Mouse (Mus musculus): ENCODE measurements around the gene Slc25a30. TPM values are rescaled to one million over a fixed set of nuclear protein-coding genes. Genes with fewer than 3 reads are reported as not detected.

Gene Slc25a30
- polyA plus RNA-seq, 1 experiment from 2014 or later = 8.9 TPM

- H3K27ac ChIP-seq (ENCODE audit: low read length) = no peak overlapping the region
- peak overlapping the region; percentile 58 for H3K4me2 ChIP-seq (ENCODE audit: low read length)
- no peaks in the 10 kb centered on the region for H3K9me3 ChIP-seq (replicated peaks; ENCODE audit: control insufficient read depth, low read length, poor library complexity, severe bottlenecking)
- WGBS = 8% methylated on average over 32 of the region's 32 CpGs
- H3K27me3 ChIP-seq (ENCODE audit: control insufficient read depth, insufficient read depth, low read depth, low read length) = peaks cover 9% of the 10 kb centered on the region
- peak; percentile 52 for ATAC-seq
- H3K36me3 ChIP-seq (ENCODE audit: control insufficient read depth, insufficient read depth, low read length) = no peaks in the 10 kb centered on the region
- H3K4me1 ChIP-seq (ENCODE audit: control insufficient read depth, insufficient read depth, low read length) = peaks cover 15% of the 10 kb centered on the region
- H3K9ac ChIP-seq (ENCODE audit: low read depth, low read length) = peak overlapping the region; percentile 18
- peak overlapping the region; percentile 24 for H3K4me3 ChIP-seq (ENCODE audit: low read depth, low read length)
Measured at GRCm38 (mm10) chr14:75828866-75829806, 42.3 kb upstream of the Slc25a30 start.

- Histone ChIP-seq H3K9ac (ENCODE audit: low read depth, low read length) (no peak overlapping the region), H3K27me3 (ENCODE audit: control insufficient read depth, insufficient read depth, low read depth, low read length) (peaks cover 9% of the 10 kb centered on the region), H3K36me3 (ENCODE audit: control insufficient read depth, insufficient read depth, low read length) (no peaks in the 10 kb centered on the region), H3K4me2 (ENCODE audit: low read length) (peak overlapping the region; percentile 58; the same call in 1 of the 2 replicates), H3K4me1 (ENCODE audit: control insufficient read depth, insufficient read depth, low read length) (peaks cover 6% of the 10 kb centered on the region), H3K27ac (ENCODE audit: low read length) (no peak overlapping the region), H3K4me3 (ENCODE audit: low read depth, low read length) (no peak overlapping the region), H3K9me3 (replicated peaks; ENCODE audit: control insufficient read depth, low read length, poor library complexity, severe bottlenecking) (no peaks in the 10 kb centered on the region)
- 43% methylated on average over 11 of the region's 11 CpGs for WGBS
- ATAC-seq = no peak
Measured at GRCm38 (mm10) chr14:75828221-75828620, 41.4 kb upstream of the Slc25a30 start.

GRCm38 (mm10) chr14:75826851-75827410, 40.1 kb upstream of the Slc25a30 start:
- ATAC-seq = no peak
- peaks cover 4% of the 10 kb centered on the region; the same call in 1 of the 2 replicates for H3K4me1 ChIP-seq (ENCODE audit: control insufficient read depth, insufficient read depth, low read length)
- no peak overlapping the region for H3K9ac ChIP-seq (ENCODE audit: low read depth, low read length)
- no peak overlapping the region for H3K4me3 ChIP-seq (ENCODE audit: low read depth, low read length)
- no peaks in the 10 kb centered on the region for H3K36me3 ChIP-seq (ENCODE audit: control insufficient read depth, insufficient read depth, low read length)
- 77% methylated on average over 3 of the region's 3 CpGs for WGBS
- peaks cover 9% of the 10 kb centered on the region for H3K27me3 ChIP-seq (ENCODE audit: control insufficient read depth, insufficient read depth, low read depth, low read length)
- H3K27ac ChIP-seq (ENCODE audit: low read length) = no peak overlapping the region
- no peak overlapping the region for H3K4me2 ChIP-seq (ENCODE audit: low read length)
- no peaks in the 10 kb centered on the region for H3K9me3 ChIP-seq (replicated peaks; ENCODE audit: control insufficient read depth, low read length, poor library complexity, severe bottlenecking)

GRCm38 (mm10) chr14:75820007-75820406, 33.2 kb upstream of the Slc25a30 start:
- Histone ChIP-seq H3K36me3 (ENCODE audit: control insufficient read depth, insufficient read depth, low read length) (no peaks in the 10 kb centered on the region), H3K4me2 (ENCODE audit: low read length) (no peak overlapping the region), H3K27ac (ENCODE audit: low read length) (no peak overlapping the region), H3K9me3 (replicated peaks; ENCODE audit: control insufficient read depth, low read length, poor library complexity, severe bottlenecking) (no peaks in the 10 kb centered on the region), H3K4me3 (ENCODE audit: low read depth, low read length) (no peak overlapping the region), H3K9ac (ENCODE audit: low read depth, low read length) (no peak overlapping the region), H3K4me1 (ENCODE audit: control insufficient read depth, insufficient read depth, low read length) (no peaks in the 10 kb centered on the region), H3K27me3 (ENCODE audit: control insufficient read depth, insufficient read depth, low read depth, low read length) (no peaks in the 10 kb centered on the region)
- no peak for ATAC-seq
- WGBS = 85% methylated on average over 5 of the region's 5 CpGs

- Histone ChIP-seq H3K9ac (ENCODE audit: low read depth, low read length) (no peak overlapping the region), H3K4me3 (ENCODE audit: low read depth, low read length) (no peak overlapping the region), H3K4me1 (ENCODE audit: control insufficient read depth, insufficient read depth, low read length) (no peaks in the 10 kb centered on the region), H3K4me2 (ENCODE audit: low read length) (no peak overlapping the region), H3K27me3 (ENCODE audit: control insufficient read depth, insufficient read depth, low read depth, low read length) (no peaks in the 10 kb centered on the region), H3K27ac (ENCODE audit: low read length) (no peak overlapping the region), H3K9me3 (replicated peaks; ENCODE audit: control insufficient read depth, low read length, poor library complexity, severe bottlenecking) (no peaks in the 10 kb centered on the region), H3K36me3 (ENCODE audit: control insufficient read depth, insufficient read depth, low read length) (no peaks in the 10 kb centered on the region)
- WGBS = 90% methylated on average over 2 of the region's 2 CpGs
- no peak for ATAC-seq
Measured at GRCm38 (mm10) chr14:75819341-75819740, 32.5 kb upstream of the Slc25a30 start.

- Histone ChIP-seq H3K4me2 (ENCODE audit: low read length) (no peak overlapping the region), H3K36me3 (ENCODE audit: control insufficient read depth, insufficient read depth, low read length) (no peaks in the 10 kb centered on the region), H3K4me1 (ENCODE audit: control insufficient read depth, insufficient read depth, low read length) (no peaks in the 10 kb centered on the region), H3K27ac (ENCODE audit: low read length) (no peak overlapping the region), H3K27me3 (ENCODE audit: control insufficient read depth, insufficient read depth, low read depth, low read length) (no peaks in the 10 kb centered on the region), H3K9me3 (replicated peaks; ENCODE audit: control insufficient read depth, low read length, poor library complexity, severe bottlenecking) (no peaks in the 10 kb centered on the region), H3K9ac (ENCODE audit: low read depth, low read length) (no peak overlapping the region), H3K4me3 (ENCODE audit: low read depth, low read length) (no peak overlapping the region)
- 87% methylated on average over 2 of the region's 2 CpGs for WGBS
- no peak for ATAC-seq
Measured at GRCm38 (mm10) chr14:75818528-75818927, 31.7 kb upstream of the Slc25a30 start.

GRCm38 (mm10) chr14:75809931-75810330, 23.1 kb upstream of the Slc25a30 start:
- ATAC-seq = no peak
- H3K36me3 ChIP-seq (ENCODE audit: control insufficient read depth, insufficient read depth, low read length) = no peaks in the 10 kb centered on the region
- H3K27me3 ChIP-seq (ENCODE audit: control insufficient read depth, insufficient read depth, low read depth, low read length) = no peaks in the 10 kb centered on the region
- H3K9me3 ChIP-seq (replicated peaks; ENCODE audit: control insufficient read depth, low read length, poor library complexity, severe bottlenecking) = no peaks in the 10 kb centered on the region
- no peak overlapping the region for H3K4me3 ChIP-seq (ENCODE audit: low read depth, low read length)
- WGBS = 89% methylated on average over 6 of the region's 6 CpGs
- no peak overlapping the region for H3K27ac ChIP-seq (ENCODE audit: low read length)
- no peaks in the 10 kb centered on the region for H3K4me1 ChIP-seq (ENCODE audit: control insufficient read depth, insufficient read depth, low read length)
- no peak overlapping the region for H3K9ac ChIP-seq (ENCODE audit: low read depth, low read length)
- no peak overlapping the region for H3K4me2 ChIP-seq (ENCODE audit: low read length)

GRCm38 (mm10) chr14:75807800-75808199, 21.0 kb upstream of the Slc25a30 start:
- Histone ChIP-seq H3K9me3 (replicated peaks; ENCODE audit: control insufficient read depth, low read length, poor library complexity, severe bottlenecking) (no peaks in the 10 kb centered on the region), H3K4me3 (ENCODE audit: low read depth, low read length) (no peak overlapping the region), H3K27me3 (ENCODE audit: control insufficient read depth, insufficient read depth, low read depth, low read length) (no peaks in the 10 kb centered on the region), H3K36me3 (ENCODE audit: control insufficient read depth, insufficient read depth, low read length) (no peaks in the 10 kb centered on the region), H3K4me1 (ENCODE audit: control insufficient read depth, insufficient read depth, low read length) (no peaks in the 10 kb centered on the region), H3K27ac (ENCODE audit: low read length) (no peak overlapping the region), H3K4me2 (ENCODE audit: low read length) (no peak overlapping the region), H3K9ac (ENCODE audit: low read depth, low read length) (no peak overlapping the region)
- no peak for ATAC-seq
- 71% methylated on average over 8 of the region's 8 CpGs for WGBS

- 60% methylated on average over 5 of the region's 5 CpGs for WGBS
- ATAC-seq = no peak
- no peaks in the 10 kb centered on the region for H3K36me3 ChIP-seq (ENCODE audit: control insufficient read depth, insufficient read depth, low read length)
- H3K9ac ChIP-seq (ENCODE audit: low read depth, low read length) = no peak overlapping the region
- no peak overlapping the region for H3K27ac ChIP-seq (ENCODE audit: low read length)
- H3K4me3 ChIP-seq (ENCODE audit: low read depth, low read length) = no peak overlapping the region
- no peaks in the 10 kb centered on the region for H3K9me3 ChIP-seq (replicated peaks; ENCODE audit: control insufficient read depth, low read length, poor library complexity, severe bottlenecking)
- H3K4me2 ChIP-seq (ENCODE audit: low read length) = no peak overlapping the region
- H3K4me1 ChIP-seq (ENCODE audit: control insufficient read depth, insufficient read depth, low read length) = no peaks in the 10 kb centered on the region
- H3K27me3 ChIP-seq (ENCODE audit: control insufficient read depth, insufficient read depth, low read depth, low read length) = no peaks in the 10 kb centered on the region
Measured at GRCm38 (mm10) chr14:75797769-75798386, 11.0 kb upstream of the Slc25a30 start.
